Mouse (Mus musculus): Measurements from ENCODE around the gene Meis1.

DNA sequence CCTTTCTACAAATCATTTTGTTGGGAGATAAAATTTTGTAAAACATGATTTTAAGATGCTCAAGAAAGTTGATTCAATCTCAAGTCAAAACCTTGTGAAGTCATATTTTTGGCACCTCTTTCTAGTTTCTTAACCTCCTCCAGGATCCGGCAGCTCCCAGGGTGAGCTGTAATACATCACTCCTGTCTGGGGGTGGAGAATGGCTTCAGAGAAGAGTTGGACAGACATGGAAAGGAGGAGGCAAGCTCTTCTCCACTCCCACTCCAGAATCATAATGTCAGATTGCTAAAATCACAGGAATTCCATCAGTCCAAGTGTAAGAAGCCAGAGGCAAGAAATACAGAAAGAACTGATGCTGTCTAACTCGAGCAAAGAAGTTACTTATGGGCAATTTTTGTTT lies 126.3 kb downstream of the Meis1 start:
- TF ChIP-seq TAL1 (IDR thresholded peaks at IDR 0.05; ENCODE audit: low read length), result no peak
- no peak for TF ChIP-seq RAD21 (IDR thresholded peaks at IDR 0.05; ENCODE audit: low read depth, low read length)
- no peak for TF ChIP-seq GATA1 (IDR thresholded peaks at IDR 0.05; ENCODE audit: low read depth, low read length)
- TF ChIP-seq MAX (IDR thresholded peaks at IDR 0.05; ENCODE audit: low read length), result no peak
- TF ChIP-seq CTCF (IDR thresholded peaks at IDR 0.05 in 2 of 3, conservative IDR thresholded peaks at IDR 0.05 in 1 of 3; ENCODE audit: control insufficient read depth in 1 of 3, insufficient read depth in 1 of 3, low read depth in 2 of 3, low read length in 3 of 3, poor library complexity in 1 of 3, severe bottlenecking in 1 of 3), result no peak
- TF ChIP-seq MEF2A (IDR thresholded peaks at IDR 0.05; ENCODE audit: extremely low read depth, insufficient replicate concordance, low read depth, low read length, poor library complexity, severe bottlenecking), result no peak
- TF ChIP-seq ZNF384 (IDR thresholded peaks at IDR 0.05; ENCODE audit: low read depth, low read length), result no peak
- no peak for TF ChIP-seq NELFE (IDR thresholded peaks at IDR 0.05; ENCODE audit: low read depth, low read length)
- no peak for TF ChIP-seq RCOR1 (IDR thresholded peaks at IDR 0.05; ENCODE audit: low read depth, low read length)
- no peak for TF ChIP-seq EP300 (IDR thresholded peaks at IDR 0.05; ENCODE audit: low read depth in 1 of 2, low read length in 2 of 2)
- TF ChIP-seq UBTF (IDR thresholded peaks at IDR 0.05; ENCODE audit: borderline replicate concordance, insufficient read depth, low read depth, low read length), result no peak
